Mouse (Mus musculus) liver, adult 2 months (tissue): ENCODE results near the gene Lmf1. TPM values are rescaled to one million over a fixed set of nuclear protein-coding genes. Genes with fewer than 3 reads are reported as not detected.

Experiments used
- DNase-seq: peaks from one replicate; pipeline ENCODE4 v3.0.0-alpha.2; 2011; ENCODE audit warnings: low read depth, low spot score; ENCODE audit errors: extremely low read depth
- H3K27ac ChIP-seq: fragments of 200-500 bp; replicated peaks from 2 replicates; pipeline ENCODE4 v1.5.1; 2012; ENCODE audit warnings: low read depth, mild to moderate bottlenecking, control low read depth, inconsistent platforms, low read length; ENCODE audit not compliant: insufficient read depth
- H3K27me3 ChIP-seq: fragments of 200-500 bp; 2 replicates; pipeline ENCODE4 v1.6.1; 2012; ENCODE audit warnings: mild to moderate bottlenecking, moderate library complexity, low read length, inconsistent platforms; ENCODE audit not compliant: control insufficient read depth, insufficient read depth
- H3K36me3 ChIP-seq: fragments of 200-500 bp; 2 replicates; pipeline ENCODE4 v1.6.1; 2012; ENCODE audit warnings: low read length, inconsistent platforms; ENCODE audit not compliant: control insufficient read depth, insufficient read depth
- H3K4me1 ChIP-seq: fragments of 200-500 bp; 2 replicates; pipeline ENCODE4 v1.6.1; 2011; ENCODE audit warnings: low read length; ENCODE audit not compliant: control insufficient read depth, insufficient read depth
- H3K4me3 ChIP-seq: fragments of 200-500 bp; 2 replicates; pipeline ENCODE4 v1.5.1; 2011; ENCODE audit warnings: low read depth, mild to moderate bottlenecking, control low read depth, low read length, moderate library complexity; ENCODE audit not compliant: insufficient read depth
- H3K79me2 ChIP-seq: fragments of 200-500 bp; 2 replicates; pipeline ENCODE4 v1.6.1; 2012; ENCODE audit warnings: inconsistent platforms, mild to moderate bottlenecking, low read length, moderate library complexity; ENCODE audit not compliant: control insufficient read depth, insufficient read depth
- H3K9ac ChIP-seq: fragments of 200-500 bp; 2 replicates; pipeline ENCODE4 v1.6.1; 2012; ENCODE audit warnings: low read depth, mild to moderate bottlenecking, control low read depth, inconsistent platforms, low read length
- CTCF ChIP-seq: fragments of 200-500 bp; IDR thresholded peaks from 2 replicates; pipeline ENCODE4 v1.5.1; 2011; ENCODE audit warnings: low read depth, low read length, control low read depth
- POLR2A ChIP-seq: fragments of 200-500 bp; IDR thresholded peaks from 2 replicates; pipeline ENCODE4 v1.6.1; 2011; ENCODE audit warnings: low read length, control low read depth; ENCODE audit not compliant: insufficient read depth; ENCODE audit errors: extremely low read depth
- WGBS: fragments of 180-500 bp; shearing (Covaris S2); methylation state at CpG from one replicate; pipeline ENCODE4 v1.1.7; 2018; 5-methylcytosine and 5-hydroxymethylcytosine counted together
- polyA plus RNA-seq: library from polyadenylated mRNA; depleted of rRNA; stranded (reverse); fragments of >200 nt; gene quantifications from 2 replicates; pipeline ENCODE4 v1.2.3, GENCODE M21; 2012
- total RNA-seq: library from RNA; depleted of rRNA; stranded (reverse); fragments of >200 nt; gene quantifications from 2 replicates; pipeline ENCODE4 v1.2.3, GENCODE M21; 2014

The Lmf1 gene
- total and polyA plus RNA-seq, 2 experiments = 26.9 to 38.4 TPM

- DNase-seq = no peak
- no peak overlapping the region for H3K4me3 ChIP-seq
- TF ChIP-seq POLR2A (no peak), CTCF (no peak)
- H3K27me3 ChIP-seq = no peaks in the 10 kb centered on the region
- WGBS = 32% methylated on average over 3 of the region's 3 CpGs
- no peaks in the 10 kb centered on the region for H3K36me3 ChIP-seq
- no peak overlapping the region for H3K9ac ChIP-seq
- no peak overlapping the region for H3K27ac ChIP-seq
- no peaks in the 10 kb centered on the region for H3K79me2 ChIP-seq
- H3K4me1 ChIP-seq = no peaks in the 10 kb centered on the region
These were observed 31.9 kb upstream of the Lmf1 start for GRCm38 (mm10) chr17:25547026-25547425.

- 95% methylated on average over 5 of the region's 5 CpGs for WGBS
- Histone ChIP-seq H3K9ac (no peak overlapping the region), H3K4me1 (no peaks in the 10 kb centered on the region), H3K36me3 (no peaks in the 10 kb centered on the region), H3K79me2 (no peaks in the 10 kb centered on the region), H3K4me3 (no peak overlapping the region), H3K27me3 (no peaks in the 10 kb centered on the region), H3K27ac (no peak overlapping the region)
- TF ChIP-seq POLR2A (no peak), CTCF (no peak)
- no peak for DNase-seq
These were observed 28.9 kb upstream of the Lmf1 start for GRCm38 (mm10) chr17:25550020-25550419.

- no peaks in the 10 kb centered on the region for H3K36me3 ChIP-seq
- WGBS = 82% methylated on average over 11 of the region's 11 CpGs
These were observed 27.6 kb upstream of the Lmf1 start for GRCm38 (mm10) chr17:25551313-25551712.

GRCm38 (mm10) chr17:25555159-25555558 is 23.7 kb upstream of the Lmf1 start:
- 49% methylated on average over 3 of the region's 3 CpGs for WGBS
- Histone ChIP-seq H3K27ac (no peak overlapping the region), H3K4me3 (no peak overlapping the region), H3K4me1 (peaks cover 2% of the 10 kb centered on the region; the same call in 1 of the 2 replicates), H3K36me3 (no peaks in the 10 kb centered on the region), H3K9ac (no peak overlapping the region), H3K79me2 (no peaks in the 10 kb centered on the region), H3K27me3 (peaks cover 7% of the 10 kb centered on the region; the same call in 1 of the 2 replicates)
- TF ChIP-seq POLR2A (no peak), CTCF (no peak)
- DNase-seq = no peak

More at GRCm38 (mm10) chr17:25551313-25551712, 27.6 kb upstream of the Lmf1 start:
- Histone ChIP-seq H3K4me3 (no peak overlapping the region), H3K4me1 (peaks cover 2% of the 10 kb centered on the region; the same call in 1 of the 2 replicates), H3K27me3 (0 out of 2 replicates have a peak, but pooled peaks cover 1% of the 10 kb centered on the region), H3K27ac (no peak overlapping the region), H3K9ac (no peak overlapping the region), H3K79me2 (no peaks in the 10 kb centered on the region)
- no peak for TF ChIP-seq CTCF
- no peak for DNase-seq

- DNase-seq = no peak
- 22% methylated on average over 29 of the region's 29 CpGs for WGBS
- Histone ChIP-seq H3K9ac (no peak overlapping the region), H3K4me1 (peaks cover 2% of the 10 kb centered on the region; the same call in 1 of the 2 replicates), H3K27ac (no peak overlapping the region), H3K4me3 (no peak overlapping the region), H3K27me3 (peaks cover 7% of the 10 kb centered on the region; the same call in 1 of the 2 replicates), H3K36me3 (no peaks in the 10 kb centered on the region), H3K79me2 (no peaks in the 10 kb centered on the region)
- TF ChIP-seq CTCF = no peak
- no peak for TF ChIP-seq POLR2A
These were observed 22.9 kb upstream of the Lmf1 start for GRCm38 (mm10) chr17:25555666-25556629.
